23 mouse cellular contexts compared by ENCODE assay signal in the genomic region with DNA sequence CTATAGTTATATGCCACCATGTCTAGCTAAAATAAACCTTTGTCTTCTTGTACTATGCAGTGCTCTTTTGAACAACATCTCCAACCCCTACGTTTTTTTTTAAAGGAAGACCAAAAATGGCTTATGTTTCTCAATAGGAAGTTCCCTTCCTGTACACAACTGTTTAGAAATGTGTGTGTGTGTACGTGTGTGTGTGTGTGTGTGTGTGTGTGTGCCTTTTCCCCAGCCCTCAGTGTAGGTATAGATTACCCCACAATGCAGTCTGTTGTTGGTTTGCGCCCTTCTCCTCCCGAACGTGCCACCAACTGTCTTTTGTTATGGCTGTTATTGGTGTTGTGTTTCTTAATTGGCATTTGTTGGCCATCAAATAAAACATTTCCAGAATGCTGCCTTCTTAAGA. TPM values are rescaled to one million over a fixed set of nuclear protein-coding genes. Genes with fewer than 3 reads are reported as not detected.
"Had no signal": no experiment of that assay in that cellular context is flagged by ENCODE, and none has a peak within 500 bp of the region (broad histone marks: within the 10 kb centered on the region; RNA-seq: fewer than 3 reads in every experiment).

No protein-coding gene starts in this region.

- ATAC-seq: intestine, embryonic 16.5 days; lung, postnatal 0 days; midbrain, embryonic 15.5 days had no signal

- H3K4me2 ChIP-seq: limb, embryonic 13.5 days; liver, embryonic 13.5 days; lung, embryonic 14.5 days; midbrain, embryonic 12.5 days; midbrain, embryonic 15.5 days; neural tube, embryonic 12.5 days had no signal

- H3K27me3 ChIP-seq: limb, embryonic 13.5 days; liver, embryonic 13.5 days; midbrain, embryonic 12.5 days; midbrain, embryonic 15.5 days; neural tube, embryonic 12.5 days had no signal

- H3K9me3 ChIP-seq: limb, embryonic 10.5 days; limb, embryonic 13.5 days; liver, embryonic 13.5 days; midbrain, embryonic 12.5 days; midbrain, embryonic 15.5 days; neural tube, embryonic 12.5 days had no signal

- H3K4me1 ChIP-seq: limb, embryonic 10.5 days; limb, embryonic 13.5 days; midbrain, embryonic 12.5 days; midbrain, embryonic 15.5 days; neural tube, embryonic 12.5 days had no signal

- H3K27ac ChIP-seq: layer of hippocampus, adult 2 months; limb, embryonic 10.5 days; limb, embryonic 13.5 days; liver, embryonic 13.5 days; midbrain, embryonic 12.5 days; midbrain, embryonic 15.5 days; neural tube, embryonic 12.5 days; stomach, postnatal 0 days had no signal

- H3K9ac ChIP-seq: limb, embryonic 13.5 days; liver, embryonic 13.5 days; lung, embryonic 14.5 days; midbrain, embryonic 12.5 days; midbrain, embryonic 15.5 days; neural tube, embryonic 12.5 days had no signal

- DNase-seq: kidney, adult 18-20 months; kidney, adult 9 months; kidney, postnatal 14 days; kidney, postnatal 4 days; layer of hippocampus, adult 9-11 months; liver; liver, embryonic 13.5 days; lung, embryonic 14.5 days; right cerebral cortex, adult 18-20 months; right cerebral cortex, postnatal 14 days; right cerebral cortex, postnatal 4 days; thymus, adult 2 months; thymus, postnatal 25 days had no signal

- H3K4me3 ChIP-seq: layer of hippocampus, adult 2 months; limb, embryonic 10.5 days; limb, embryonic 13.5 days; liver, embryonic 13.5 days; midbrain, embryonic 12.5 days; midbrain, embryonic 15.5 days; neural tube, embryonic 12.5 days had no signal

- H3K36me3 ChIP-seq: limb, embryonic 10.5 days; limb, embryonic 13.5 days; liver, embryonic 13.5 days; midbrain, embryonic 12.5 days; midbrain, embryonic 15.5 days; neural tube, embryonic 12.5 days had no signal

RNA-seq across cellular contexts. Expression of a gene that starts 26.8 kb away (rescaled TPM):
- polyA plus RNA-seq: limb, embryonic 10.5 days; limb, embryonic 13.5 days; liver, embryonic 13.5 days; liver, embryonic 16.5 days; lung, embryonic 14.5 days; stomach, postnatal 0 days; thymus, adult 2 months had no signal
